Mouse (Mus musculus): ENCODE measurements around the gene Prrt4. TPM values are rescaled to one million over a fixed set of nuclear protein-coding genes. Genes with fewer than 3 reads are reported as not detected.
"Not testable (repeated sequence)": the region's sequence is repeated elsewhere in the genome, so short reads cannot be mapped to it uniquely, and the experiment has no call there.

Prrt4 gene
- polyA plus RNA-seq (2015; fragmentation: Nextera tagmentation; extraction: Ambion mirVana) = 11.4 and 11.6 TPM in 2 replicates

DNA sequence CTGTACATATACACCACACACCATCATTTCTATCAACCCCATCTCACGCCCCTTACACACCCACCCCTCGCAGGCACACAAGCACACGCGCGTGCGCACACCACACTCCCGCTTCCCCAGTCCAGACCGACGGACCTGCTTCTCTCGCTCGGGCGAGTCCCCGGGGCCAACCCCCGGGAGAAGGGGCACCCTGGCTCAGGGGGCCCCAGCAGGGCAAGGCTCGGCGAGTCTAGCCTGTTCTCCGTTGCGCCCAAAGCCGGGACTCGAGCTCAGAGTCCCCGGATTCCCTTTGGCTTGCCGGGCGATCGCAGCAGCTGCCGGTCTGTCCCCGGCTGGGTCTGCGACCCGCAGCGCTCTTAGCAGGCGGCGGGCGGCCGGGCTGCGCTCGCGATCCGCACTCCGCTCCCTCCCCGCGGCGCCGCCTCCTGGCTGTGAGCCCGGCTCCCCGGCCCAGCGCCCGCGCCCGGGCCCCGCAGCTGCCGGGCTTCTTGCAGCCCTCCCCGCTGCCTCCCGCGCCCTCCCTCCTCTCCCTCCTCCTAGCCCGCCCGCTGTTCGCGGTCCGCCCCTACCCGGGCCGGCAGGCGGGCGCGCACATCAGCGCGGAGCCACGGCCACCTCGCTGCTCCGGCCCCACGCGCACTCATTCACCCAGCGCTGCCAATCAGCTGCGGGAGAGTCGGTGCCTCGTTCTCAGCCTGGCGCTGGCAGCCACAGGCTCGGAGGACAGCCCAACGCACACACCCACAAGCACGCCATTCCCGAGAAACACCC lies at the start of gene Prrt4:
TSS of gene Prrt4 (minus strand) at position 697 of the 771 bp plus-strand sequence.
- Histone ChIP-seq H3K9me3 (replicated peaks; ENCODE audit: control insufficient read depth, low read length, poor library complexity, severe bottlenecking) (no peaks in the 10 kb centered on the region), H3K27me3 (ENCODE audit: control insufficient read depth, insufficient read depth, low read depth, low read length) (peaks cover 8% of the 10 kb centered on the region; the same call in 1 of the 2 replicates), H3K4me2 (ENCODE audit: low read length) (peak within 1 kb of the TSS; percentile 78), H3K27ac (ENCODE audit: low read length) (peak within 1 kb of the TSS; percentile 92), H3K4me1 (ENCODE audit: control insufficient read depth, insufficient read depth, low read length) (peaks cover 12% of the 10 kb centered on the region), H3K9ac (ENCODE audit: low read depth, low read length) (peak within 1 kb of the TSS; percentile 87), H3K4me3 (ENCODE audit: low read depth, low read length) (peak within 1 kb of the TSS; percentile 76), H3K36me3 (ENCODE audit: control insufficient read depth, insufficient read depth, low read length) (no peaks in the 10 kb centered on the region)
- WGBS = 0% methylated on average over 51 of the region's 79 CpGs
- peak; percentile 89 for ATAC-seq

DNA sequence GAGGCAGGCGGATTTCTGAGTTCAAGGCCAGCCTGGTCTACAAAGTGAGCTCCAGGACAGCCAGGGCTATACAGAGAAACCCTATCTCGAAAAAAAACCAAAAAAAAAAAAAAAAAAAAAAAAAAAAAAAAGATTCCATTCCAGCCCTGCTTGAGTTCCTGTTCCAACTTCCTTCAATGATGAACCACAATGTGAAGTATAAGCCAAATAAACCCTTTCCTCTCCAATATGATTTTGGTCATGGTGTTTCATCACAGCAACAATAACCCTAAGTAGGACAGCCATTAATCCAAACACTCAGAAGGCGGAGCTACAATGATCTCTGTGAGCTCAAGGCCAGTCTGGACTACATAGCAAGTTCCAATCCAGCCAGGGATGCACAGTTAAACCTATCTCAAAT lies 38.3 kb upstream of the Prrt4 start:
- peaks cover 15% of the 10 kb centered on the region for H3K4me1 ChIP-seq (ENCODE audit: control insufficient read depth, insufficient read depth, low read length)
- H3K4me3 ChIP-seq (ENCODE audit: low read depth, low read length); ATAC-seq; H3K27me3 ChIP-seq (ENCODE audit: control insufficient read depth, insufficient read depth, low read depth, low read length); H3K36me3 ChIP-seq (ENCODE audit: control insufficient read depth, insufficient read depth, low read length); H3K9ac ChIP-seq (ENCODE audit: low read depth, low read length); H3K27ac ChIP-seq (ENCODE audit: low read length); H3K9me3 ChIP-seq (replicated peaks; ENCODE audit: control insufficient read depth, low read length, poor library complexity, severe bottlenecking); H3K4me2 ChIP-seq (ENCODE audit: low read length): not testable (repeated sequence)
- 95% methylated on average over 1 of the region's 3 CpGs for WGBS

DNA sequence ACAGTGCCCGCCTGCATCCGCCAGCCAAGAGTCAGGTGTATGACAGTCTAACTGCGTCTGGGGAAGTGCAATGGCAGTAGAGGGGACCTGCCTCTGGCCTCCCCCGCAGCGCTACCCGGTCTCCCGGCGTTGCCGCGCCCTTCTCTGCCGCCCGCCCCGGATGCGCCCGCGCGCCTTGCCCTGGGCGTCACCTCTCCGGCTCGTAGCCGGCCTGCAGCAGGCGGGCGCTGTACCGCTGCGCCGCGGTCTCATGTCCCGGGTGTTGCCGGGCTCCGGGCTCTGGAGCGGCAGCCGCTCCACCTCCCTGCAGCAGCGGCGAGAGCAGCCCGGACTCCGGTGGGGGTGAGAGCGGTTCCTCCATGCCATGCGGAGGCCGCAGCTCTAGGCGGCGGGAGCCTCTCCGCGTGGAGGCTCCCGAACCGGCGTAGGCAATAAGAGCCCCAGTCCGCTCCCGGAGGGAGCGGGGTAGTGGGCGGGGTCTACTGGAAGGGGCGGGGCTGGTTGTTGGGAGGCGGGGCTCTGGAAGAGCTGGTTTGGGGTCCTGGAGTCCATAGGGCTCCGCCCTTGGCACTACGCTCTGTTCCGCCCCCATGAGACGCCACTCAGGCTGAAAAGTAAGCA lies 36.6 kb upstream of the Prrt4 start, which contains the start of gene Impdh1:
TSS of gene Impdh1 (minus strand) at position 484 of the 621 bp plus-strand sequence.
- H3K9ac ChIP-seq (ENCODE audit: low read depth, low read length) = peak within 1 kb of the TSS; percentile 85
- no peaks in the 10 kb centered on the region for H3K9me3 ChIP-seq (replicated peaks; ENCODE audit: control insufficient read depth, low read length, poor library complexity, severe bottlenecking)
- WGBS = 0% methylated on average over 53 of the region's 56 CpGs
- ATAC-seq = peak; percentile 61
- H3K27ac ChIP-seq (ENCODE audit: low read length) = 0 out of 2 replicates have a peak within 1 kb of the TSS, but pooled peaks have one; percentile 43
- peak within 1 kb of the TSS; percentile 71 for H3K4me3 ChIP-seq (ENCODE audit: low read depth, low read length)
- no peaks in the 10 kb centered on the region for H3K27me3 ChIP-seq (ENCODE audit: control insufficient read depth, insufficient read depth, low read depth, low read length)
- H3K36me3 ChIP-seq (ENCODE audit: control insufficient read depth, insufficient read depth, low read length) = no peaks in the 10 kb centered on the region
- peak within 1 kb of the TSS; percentile 92 for H3K4me2 ChIP-seq (ENCODE audit: low read length)
- H3K4me1 ChIP-seq (ENCODE audit: control insufficient read depth, insufficient read depth, low read length) = peaks cover 25% of the 10 kb centered on the region

DNA sequence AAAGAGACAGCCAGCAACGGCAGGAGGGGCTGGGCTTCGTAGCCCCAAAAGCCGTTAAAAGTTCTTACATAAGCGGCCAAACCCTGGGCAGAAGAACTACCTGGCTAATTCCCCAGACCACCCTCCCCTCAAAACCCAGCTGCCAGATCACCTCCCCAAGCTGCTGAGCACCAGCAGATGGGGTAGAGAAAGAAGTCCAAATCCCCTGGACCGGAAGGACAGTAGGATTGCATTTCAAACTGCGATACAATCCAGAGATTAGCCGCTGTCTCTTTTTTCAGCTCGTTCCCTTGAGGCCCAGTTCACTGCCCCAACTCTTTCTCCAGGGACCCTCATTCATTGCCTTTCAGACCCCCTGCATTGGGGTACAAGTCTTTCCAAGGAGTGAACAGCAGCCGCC lies 35.8 kb upstream of the Prrt4 start:
- H3K4me3 ChIP-seq (ENCODE audit: low read depth, low read length) = peak overlapping the region; percentile 71
- H3K9me3 ChIP-seq (replicated peaks; ENCODE audit: control insufficient read depth, low read length, poor library complexity, severe bottlenecking) = no peaks in the 10 kb centered on the region
- peak overlapping the region; percentile 85; the same call in 1 of the 2 replicates for H3K9ac ChIP-seq (ENCODE audit: low read depth, low read length)
- ATAC-seq = no peak
- no peaks in the 10 kb centered on the region for H3K36me3 ChIP-seq (ENCODE audit: control insufficient read depth, insufficient read depth, low read length)
- peak overlapping the region; percentile 92 for H3K4me2 ChIP-seq (ENCODE audit: low read length)
- 7% methylated on average over 9 of the region's 9 CpGs for WGBS
- no peaks in the 10 kb centered on the region for H3K27me3 ChIP-seq (ENCODE audit: control insufficient read depth, insufficient read depth, low read depth, low read length)
- H3K27ac ChIP-seq (ENCODE audit: low read length) = no peak overlapping the region
- H3K4me1 ChIP-seq (ENCODE audit: control insufficient read depth, insufficient read depth, low read length) = peaks cover 31% of the 10 kb centered on the region

DNA sequence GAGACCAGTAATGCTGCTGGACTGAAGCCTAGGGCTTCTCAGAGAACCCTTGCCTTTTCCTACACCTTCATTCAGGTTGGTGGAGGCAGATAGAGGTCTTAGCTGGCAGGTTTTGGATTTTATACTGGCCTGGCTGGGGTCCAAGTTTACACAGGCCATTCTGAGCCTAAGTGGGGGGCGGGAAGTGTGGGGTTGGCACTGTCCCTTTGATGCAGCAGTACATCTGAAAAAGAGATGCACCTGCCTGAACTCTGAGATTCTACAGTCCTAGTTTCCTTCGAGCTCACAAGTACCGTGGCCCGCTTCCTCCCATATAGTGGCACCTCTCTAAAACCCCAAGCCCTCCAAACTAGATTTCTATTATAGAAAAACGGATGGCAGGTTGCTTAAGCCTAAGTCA lies 35.4 kb upstream of the Prrt4 start:
- no peak overlapping the region for H3K27ac ChIP-seq (ENCODE audit: low read length)
- ATAC-seq = no peak
- WGBS = 28% methylated on average over 5 of the region's 5 CpGs
- H3K27me3 ChIP-seq (ENCODE audit: control insufficient read depth, insufficient read depth, low read depth, low read length) = no peaks in the 10 kb centered on the region
- H3K4me3 ChIP-seq (ENCODE audit: low read depth, low read length) = no peak overlapping the region
- H3K9ac ChIP-seq (ENCODE audit: low read depth, low read length) = no peak overlapping the region
- H3K9me3 ChIP-seq (replicated peaks; ENCODE audit: control insufficient read depth, low read length, poor library complexity, severe bottlenecking) = no peaks in the 10 kb centered on the region
- peak overlapping the region; percentile 92; the same call in 1 of the 2 replicates for H3K4me2 ChIP-seq (ENCODE audit: low read length)
- peaks cover 35% of the 10 kb centered on the region for H3K4me1 ChIP-seq (ENCODE audit: control insufficient read depth, insufficient read depth, low read length)
- H3K36me3 ChIP-seq (ENCODE audit: control insufficient read depth, insufficient read depth, low read length) = no peaks in the 10 kb centered on the region

DNA sequence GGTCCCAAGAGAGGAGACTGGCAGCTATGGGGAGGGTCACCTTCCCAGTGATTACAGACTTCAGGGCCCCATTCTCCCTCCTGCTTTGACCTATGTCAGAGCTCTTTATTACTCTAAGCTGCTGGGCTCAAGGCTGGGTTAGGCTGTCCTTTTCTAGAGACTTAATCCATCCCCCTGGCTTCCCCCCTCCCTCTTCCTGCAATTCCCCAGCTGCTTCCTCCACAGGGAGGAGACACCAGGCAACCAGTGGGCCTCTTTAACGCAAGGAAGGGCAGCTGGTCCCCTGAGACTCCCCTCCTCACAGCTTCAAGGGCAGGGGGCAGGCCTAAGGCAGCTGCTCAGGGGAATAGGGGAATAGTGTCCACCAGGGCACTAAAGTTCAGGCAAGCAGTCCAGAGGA lies 34.9 kb upstream of the Prrt4 start:
- no peaks in the 10 kb centered on the region for H3K9me3 ChIP-seq (replicated peaks; ENCODE audit: control insufficient read depth, low read length, poor library complexity, severe bottlenecking)
- no peak overlapping the region for H3K27ac ChIP-seq (ENCODE audit: low read length)
- peaks cover 35% of the 10 kb centered on the region for H3K4me1 ChIP-seq (ENCODE audit: control insufficient read depth, insufficient read depth, low read length)
- H3K4me2 ChIP-seq (ENCODE audit: low read length) = no peak overlapping the region
- H3K36me3 ChIP-seq (ENCODE audit: control insufficient read depth, insufficient read depth, low read length) = no peaks in the 10 kb centered on the region
- H3K27me3 ChIP-seq (ENCODE audit: control insufficient read depth, insufficient read depth, low read depth, low read length) = no peaks in the 10 kb centered on the region
- H3K9ac ChIP-seq (ENCODE audit: low read depth, low read length) = no peak overlapping the region
- H3K4me3 ChIP-seq (ENCODE audit: low read depth, low read length) = no peak overlapping the region
- no peak for ATAC-seq
- 5% methylated on average over 1 of the region's 1 CpGs for WGBS

DNA sequence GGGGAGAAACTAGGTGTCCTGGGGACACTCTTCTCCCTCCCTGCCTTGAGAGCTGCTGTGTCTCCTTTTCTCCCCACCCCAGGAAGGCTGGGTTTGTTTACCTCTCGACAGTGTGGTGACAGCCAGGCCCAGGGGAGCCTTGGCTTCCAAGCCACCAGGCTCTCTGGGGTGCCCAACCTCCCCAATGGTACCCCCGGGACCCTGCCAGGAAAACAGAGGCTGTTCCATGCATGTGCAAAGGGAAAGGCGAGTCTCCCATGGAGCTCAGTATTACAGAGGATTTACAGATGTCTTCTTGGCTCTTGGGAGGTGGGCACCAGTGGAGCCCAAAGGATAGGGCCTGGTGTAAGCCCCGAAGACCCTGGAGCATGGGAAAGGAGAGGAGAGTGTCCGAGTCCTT lies 34.1 kb upstream of the Prrt4 start:
- no peak overlapping the region for H3K4me2 ChIP-seq (ENCODE audit: low read length)
- no peak overlapping the region for H3K9ac ChIP-seq (ENCODE audit: low read depth, low read length)
- ATAC-seq = no peak
- no peaks in the 10 kb centered on the region for H3K27me3 ChIP-seq (ENCODE audit: control insufficient read depth, insufficient read depth, low read depth, low read length)
- no peaks in the 10 kb centered on the region for H3K9me3 ChIP-seq (replicated peaks; ENCODE audit: control insufficient read depth, low read length, poor library complexity, severe bottlenecking)
- H3K36me3 ChIP-seq (ENCODE audit: control insufficient read depth, insufficient read depth, low read length) = no peaks in the 10 kb centered on the region
- no peak overlapping the region for H3K4me3 ChIP-seq (ENCODE audit: low read depth, low read length)
- no peak overlapping the region for H3K27ac ChIP-seq (ENCODE audit: low read length)
- 55% methylated on average over 5 of the region's 5 CpGs for WGBS
- H3K4me1 ChIP-seq (ENCODE audit: control insufficient read depth, insufficient read depth, low read length) = peaks cover 42% of the 10 kb centered on the region

DNA sequence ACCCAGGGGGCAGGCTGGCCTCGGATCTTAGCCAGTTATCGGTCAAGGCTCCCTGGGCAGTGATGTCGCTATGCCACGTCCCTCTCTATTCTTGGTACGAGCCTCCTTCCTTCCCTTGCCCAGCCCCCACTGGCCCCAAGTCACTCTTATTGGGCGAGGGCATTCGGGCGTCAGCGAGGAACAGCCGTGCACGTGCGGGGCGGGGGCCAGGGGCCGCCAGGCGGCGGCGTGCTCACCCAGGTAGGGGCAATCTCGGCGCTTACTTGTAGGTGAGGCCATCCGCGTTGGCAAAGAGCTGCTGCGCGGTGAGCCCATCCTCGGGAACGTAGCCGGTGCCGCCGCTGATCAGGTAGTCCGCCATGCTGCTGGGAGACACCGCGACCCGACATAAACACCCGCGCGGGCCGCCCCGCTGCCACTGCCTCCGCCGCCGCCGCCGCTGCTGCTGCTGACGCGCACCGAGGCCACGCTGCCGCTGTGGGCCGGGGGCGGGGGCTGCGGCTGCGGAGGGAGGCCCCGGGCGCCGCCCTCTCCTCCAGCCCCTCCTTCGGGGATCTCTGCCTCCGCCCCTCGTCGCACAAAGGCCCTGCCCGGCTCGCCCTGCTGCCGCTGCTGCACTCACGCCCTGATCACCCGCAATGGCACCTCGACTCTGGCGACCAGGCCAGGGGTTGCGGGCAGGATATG lies 32.6 kb upstream of the Prrt4 start:
- WGBS = 0% methylated on average over 65 of the region's 66 CpGs
- Histone ChIP-seq H3K27ac (ENCODE audit: low read length) (peak overlapping the region; percentile 91), H3K4me3 (ENCODE audit: low read depth, low read length) (peak overlapping the region; percentile 75), H3K27me3 (ENCODE audit: control insufficient read depth, insufficient read depth, low read depth, low read length) (no peaks in the 10 kb centered on the region), H3K9me3 (replicated peaks; ENCODE audit: control insufficient read depth, low read length, poor library complexity, severe bottlenecking) (no peaks in the 10 kb centered on the region), H3K9ac (ENCODE audit: low read depth, low read length) (peak overlapping the region; percentile 83), H3K4me1 (ENCODE audit: control insufficient read depth, insufficient read depth, low read length) (peaks cover 42% of the 10 kb centered on the region), H3K36me3 (ENCODE audit: control insufficient read depth, insufficient read depth, low read length) (peaks cover 3% of the 10 kb centered on the region; the same call in 1 of the 2 replicates), H3K4me2 (ENCODE audit: low read length) (peak overlapping the region; percentile 89)
- ATAC-seq = peak; percentile 88

Data from midbrain, embryonic 16.5 days (tissue).